Mouse (Mus musculus) spleen, adult 2 months (tissue): ENCODE measurements around the gene Stac. TPM values are rescaled to one million over a fixed set of nuclear protein-coding genes. Genes with fewer than 3 reads are reported as not detected.

Experiments
- DNase-seq, 2 experiments: peaks; one replicate each; pipeline versions ENCODE4 v3.0.0 to v3.0.0-alpha.2; 2012 to 2021; ENCODE audit warnings: low spot score in 2 of 2, low read depth in 1 of 2
- H3K27ac ChIP-seq: fragments of 200-500 bp; 2 replicates; pipeline ENCODE4 v1.5.1; 2012; ENCODE audit warnings: low read length, inconsistent platforms; ENCODE audit not compliant: insufficient read depth
- H3K27me3 ChIP-seq: fragments of 200-500 bp; 2 replicates; pipeline ENCODE4 v1.6.1; 2012; ENCODE audit warnings: mild to moderate bottlenecking, moderate library complexity, low read length, inconsistent platforms; ENCODE audit not compliant: control insufficient read depth, insufficient read depth
- H3K36me3 ChIP-seq: fragments of 200-500 bp; 2 replicates; pipeline ENCODE4 v1.6.1; 2012; ENCODE audit warnings: mild to moderate bottlenecking, low read length, inconsistent platforms; ENCODE audit not compliant: control insufficient read depth, insufficient read depth
- H3K4me1 ChIP-seq: fragments of 200-500 bp; 2 replicates; pipeline ENCODE4 v1.6.1; 2011; ENCODE audit warnings: inconsistent platforms; ENCODE audit not compliant: control insufficient read depth, insufficient read depth, insufficient read length
- H3K4me3 ChIP-seq: fragments of 200-500 bp; 2 replicates; pipeline ENCODE4 v1.5.1; 2011; ENCODE audit warnings: mild to moderate bottlenecking, inconsistent platforms; ENCODE audit not compliant: insufficient read depth, insufficient read length; ENCODE audit errors: extremely low read depth
- CTCF ChIP-seq: fragments of 200-500 bp; IDR thresholded peaks from 2 replicates; pipeline ENCODE4 v1.5.1; 2011; ENCODE audit warnings: mild to moderate bottlenecking, inconsistent platforms; ENCODE audit not compliant: insufficient read depth, insufficient read length, insufficient replicate concordance; ENCODE audit errors: extremely low read depth
- POLR2A ChIP-seq: fragments of 200-500 bp; IDR thresholded peaks from 2 replicates; pipeline ENCODE4 v1.6.1; 2011; ENCODE audit warnings: low read depth, low read length, inconsistent platforms
- WGBS: fragments of 180-500 bp; shearing (Covaris S2); methylation state at CpG from one replicate; pipeline ENCODE4 v1.1.7; 2018; 5-methylcytosine and 5-hydroxymethylcytosine counted together
- polyA plus RNA-seq: library from polyadenylated mRNA; depleted of rRNA; stranded (reverse); fragments of >200 nt; gene quantifications from 2 replicates; pipeline ENCODE4 v1.2.3, GENCODE M21; 2012

Gene Stac
- polyA plus RNA-seq, 1 experiment = 0.07 TPM

GRCm38 (mm10) chr9:111571619-111572018, 118.5 kb downstream of the Stac start:
- no peak for DNase-seq
- 56% methylated on average over 5 of the region's 5 CpGs for WGBS
- no peak overlapping the region for H3K27ac ChIP-seq
- no peaks in the 10 kb centered on the region for H3K36me3 ChIP-seq
- no peak for TF ChIP-seq CTCF
- no peak for TF ChIP-seq POLR2A
- no peak overlapping the region for H3K4me3 ChIP-seq
- H3K27me3 ChIP-seq = no peaks in the 10 kb centered on the region
- no peaks in the 10 kb centered on the region for H3K4me1 ChIP-seq

GRCm38 (mm10) chr9:111564176-111564575, 126.0 kb downstream of the Stac start:
- Histone ChIP-seq H3K36me3 (no peaks in the 10 kb centered on the region), H3K27ac (no peak overlapping the region), H3K4me3 (no peak overlapping the region), H3K4me1 (peaks cover 9% of the 10 kb centered on the region; the same call in 1 of the 2 replicates), H3K27me3 (no peaks in the 10 kb centered on the region)
- 93% methylated on average over 6 of the region's 6 CpGs for WGBS
- TF ChIP-seq POLR2A = no peak
- TF ChIP-seq CTCF = no peak
- no peak for DNase-seq

GRCm38 (mm10) chr9:111563226-111563625, 126.9 kb downstream of the Stac start:
- H3K27me3 ChIP-seq = no peaks in the 10 kb centered on the region
- H3K4me3 ChIP-seq = peak overlapping the region; percentile 14; the same call in 1 of the 2 replicates
- no peak for TF ChIP-seq POLR2A
- TF ChIP-seq CTCF = no peak
- H3K27ac ChIP-seq = no peak overlapping the region
- no peak for DNase-seq
- H3K4me1 ChIP-seq = peaks cover 9% of the 10 kb centered on the region; the same call in 1 of the 2 replicates
- H3K36me3 ChIP-seq = no peaks in the 10 kb centered on the region
- 24% methylated on average over 7 of the region's 7 CpGs for WGBS

GRCm38 (mm10) chr9:111562217-111562988, 127.7 kb downstream of the Stac start:
- H3K4me1 ChIP-seq = peaks cover 9% of the 10 kb centered on the region; the same call in 1 of the 2 replicates
- 26% methylated on average over 19 of the region's 19 CpGs for WGBS
- H3K27me3 ChIP-seq = no peaks in the 10 kb centered on the region
- no peak for TF ChIP-seq CTCF
- no peak for TF ChIP-seq POLR2A
- no peaks in the 10 kb centered on the region for H3K36me3 ChIP-seq
- H3K4me3 ChIP-seq = no peak overlapping the region
- H3K27ac ChIP-seq = no peak overlapping the region
- no peak for DNase-seq

GRCm38 (mm10) chr9:111556699-111557098, 133.4 kb downstream of the Stac start:
- no peak overlapping the region for H3K27ac ChIP-seq
- H3K4me1 ChIP-seq = no peaks in the 10 kb centered on the region; the same call in 1 of the 2 replicates
- H3K27me3 ChIP-seq = no peaks in the 10 kb centered on the region
- H3K36me3 ChIP-seq = no peaks in the 10 kb centered on the region
- WGBS = 84% methylated on average over 3 of the region's 3 CpGs
- no peak for TF ChIP-seq POLR2A
- no peak for TF ChIP-seq CTCF
- no peak for DNase-seq
- H3K4me3 ChIP-seq = no peak overlapping the region

- Histone ChIP-seq H3K4me1 (no peaks in the 10 kb centered on the region), H3K4me3 (no peak overlapping the region), H3K27me3 (no peaks in the 10 kb centered on the region), H3K36me3 (no peaks in the 10 kb centered on the region), H3K27ac (no peak overlapping the region)
- no peak for TF ChIP-seq CTCF
- TF ChIP-seq POLR2A = no peak
- DNase-seq = no peak
- WGBS = 57% methylated on average over 3 of the region's 3 CpGs
Measured at GRCm38 (mm10) chr9:111552865-111553264, 137.3 kb downstream of the Stac start.
